Mouse (Mus musculus): ENCODE data around the gene Serinc3.
"Not testable (repeated sequence)": the region's sequence is repeated elsewhere in the genome, so short reads cannot be mapped to it uniquely, and the experiment has no call there.

Gene Serinc3

GRCm38 (mm10) chr2:163662698-163663221, 17.8 kb upstream of the Serinc3 start:
- DNase-seq: no peak

DNA sequence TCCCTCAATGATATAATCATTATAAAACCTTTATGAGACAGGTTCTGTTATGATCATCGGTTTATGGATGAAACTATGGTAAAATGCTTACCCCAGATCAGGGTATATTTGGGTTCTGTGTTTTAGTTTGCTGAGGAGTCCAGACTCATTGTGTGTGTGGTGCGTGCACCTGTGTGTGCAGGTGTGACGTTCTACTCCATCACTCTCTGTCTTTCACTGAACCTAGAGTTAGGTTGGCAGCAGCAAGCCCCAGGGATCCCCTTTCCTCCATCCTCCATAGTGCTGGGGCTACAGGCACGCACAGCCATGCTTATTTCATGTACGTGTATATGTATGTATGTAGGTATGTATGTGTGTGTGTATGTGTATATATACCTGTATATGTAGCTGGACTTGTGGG, 17.1 kb upstream of the Serinc3 start:
- DNase-seq: no peak

DNA sequence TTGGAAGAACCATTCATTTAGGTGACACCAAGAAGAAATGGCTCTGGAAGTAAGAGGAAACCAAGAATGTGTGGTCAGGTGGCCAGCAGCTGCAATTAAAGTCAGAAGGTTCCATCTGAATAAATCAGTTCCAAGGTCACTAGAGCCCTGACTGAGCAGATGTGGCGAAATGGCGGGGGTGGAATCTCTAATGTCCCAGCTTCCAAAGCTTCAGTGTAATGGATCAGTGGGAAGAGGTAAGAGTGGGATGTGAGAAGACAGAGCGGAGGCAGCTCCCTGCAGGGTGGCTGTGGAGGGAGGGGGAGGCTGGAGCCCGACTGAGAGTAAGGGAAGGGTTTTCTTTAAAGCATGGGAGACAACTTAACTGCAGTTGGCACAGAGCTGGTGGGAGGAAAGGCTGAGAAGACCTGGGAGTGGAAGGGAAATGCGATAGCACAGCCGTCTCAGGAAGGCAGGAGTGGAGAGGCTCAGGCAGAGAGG, 16.5 kb upstream of the Serinc3 start:
- peak; percentile 42 to 53 for DNase-seq

GRCm38 (mm10) chr2:163660103-163660701, 15.3 kb upstream of the Serinc3 start:
- DNase-seq: no peak

GRCm38 (mm10) chr2:163659431-163659830, 14.5 kb upstream of the Serinc3 start:
- DNase-seq: no peak

DNA sequence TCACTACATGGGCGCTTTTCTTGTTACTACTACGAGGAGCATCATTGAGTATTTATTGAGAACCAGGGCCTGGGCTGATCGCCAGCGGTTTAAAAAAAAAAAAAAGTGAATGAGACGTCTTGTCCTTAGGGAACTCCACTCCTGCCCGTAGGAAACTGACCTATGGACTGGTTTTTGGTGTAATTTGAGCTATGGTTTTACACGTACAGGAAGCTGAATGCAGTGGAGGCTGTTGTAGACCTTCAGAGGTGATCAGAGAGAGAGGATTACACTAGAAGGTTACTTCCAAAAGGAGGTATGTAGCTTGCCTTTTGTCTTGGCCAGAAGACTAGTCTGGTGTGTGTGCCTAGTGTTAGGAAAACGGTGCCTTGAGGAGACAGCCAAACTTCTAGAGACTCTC, 14.0 kb upstream of the Serinc3 start:
- peak; percentile 59 to 64 for DNase-seq

GRCm38 (mm10) chr2:163657975-163658886, 13.3 kb upstream of the Serinc3 start, which contains the start of gene Pkig:
Pkig (plus strand) TSS chr2:163658386.
- peak; percentile 79 to 94 for DNase-seq

DNA sequence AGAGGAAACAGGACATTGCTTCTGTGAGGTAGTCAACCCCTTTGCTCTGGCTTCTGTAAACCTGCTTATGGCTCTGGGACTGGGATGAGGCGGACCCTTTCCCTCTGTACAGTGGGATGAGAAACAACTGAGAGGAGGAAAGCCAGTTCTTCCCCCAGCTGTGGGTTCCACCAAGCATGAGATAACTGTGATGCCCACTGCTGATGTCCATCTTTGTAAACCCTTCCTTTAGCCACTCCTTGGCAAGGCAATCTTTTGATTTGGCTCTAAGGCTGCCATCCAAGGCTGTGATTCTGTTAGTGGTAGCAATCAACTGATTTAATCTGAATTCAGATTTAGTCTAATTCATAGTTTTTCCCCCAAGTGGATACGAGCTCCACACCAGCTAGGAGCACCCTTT, 12.6 kb upstream of the Serinc3 start:
- no peak for DNase-seq

DNA sequence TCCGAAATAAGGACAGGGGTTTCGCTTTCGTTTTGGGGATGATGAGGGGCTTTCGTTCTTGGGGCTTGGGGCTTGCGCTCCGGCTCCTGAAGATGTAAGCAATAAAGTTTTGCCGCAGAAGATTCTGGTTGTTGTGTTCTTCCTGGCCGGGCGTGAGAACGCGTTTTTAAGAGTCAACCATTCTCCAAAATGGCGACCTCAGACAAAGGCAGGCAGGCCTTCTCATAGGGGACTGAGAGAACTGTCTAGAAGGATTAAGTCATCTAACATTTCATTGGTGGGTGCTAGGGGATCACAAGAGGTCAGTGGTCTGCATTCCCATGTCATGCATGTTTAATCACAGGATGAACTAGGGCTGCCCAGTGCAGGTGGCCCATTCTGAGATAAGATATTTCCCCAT, 10.8 kb upstream of the Serinc3 start:
- not testable (repeated sequence) for DNase-seq

DNA sequence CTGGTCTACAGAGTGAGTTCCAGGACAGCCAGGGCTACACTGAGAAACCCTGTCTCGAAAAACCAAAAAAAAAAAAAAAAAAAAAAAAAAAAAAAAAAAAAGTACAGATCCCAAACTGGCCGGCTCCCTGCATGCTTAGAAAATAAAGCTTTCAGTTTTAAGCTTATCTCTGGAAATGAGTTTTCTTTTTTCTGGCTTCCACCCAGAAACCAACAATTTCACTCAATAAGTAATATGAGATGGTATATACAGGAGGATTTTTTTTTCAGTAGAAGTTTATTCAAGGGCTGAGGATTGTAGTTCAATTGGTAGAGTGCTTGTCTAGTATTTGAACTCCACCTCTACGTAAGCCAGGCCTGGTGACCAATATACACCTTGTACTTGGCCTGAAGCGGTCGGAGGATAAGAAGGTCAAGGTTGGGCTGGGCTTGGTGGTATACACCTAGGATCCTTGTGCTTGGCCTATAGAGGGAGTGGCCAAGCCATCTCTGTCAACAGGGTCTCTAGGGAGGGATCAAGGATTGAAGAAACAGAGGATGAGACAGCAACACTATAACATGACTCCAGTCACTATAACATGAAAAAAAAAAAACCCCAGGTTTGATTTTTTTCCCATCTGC, 1.6 kb upstream of the Serinc3 start:
- no peak for DNase-seq

DNA sequence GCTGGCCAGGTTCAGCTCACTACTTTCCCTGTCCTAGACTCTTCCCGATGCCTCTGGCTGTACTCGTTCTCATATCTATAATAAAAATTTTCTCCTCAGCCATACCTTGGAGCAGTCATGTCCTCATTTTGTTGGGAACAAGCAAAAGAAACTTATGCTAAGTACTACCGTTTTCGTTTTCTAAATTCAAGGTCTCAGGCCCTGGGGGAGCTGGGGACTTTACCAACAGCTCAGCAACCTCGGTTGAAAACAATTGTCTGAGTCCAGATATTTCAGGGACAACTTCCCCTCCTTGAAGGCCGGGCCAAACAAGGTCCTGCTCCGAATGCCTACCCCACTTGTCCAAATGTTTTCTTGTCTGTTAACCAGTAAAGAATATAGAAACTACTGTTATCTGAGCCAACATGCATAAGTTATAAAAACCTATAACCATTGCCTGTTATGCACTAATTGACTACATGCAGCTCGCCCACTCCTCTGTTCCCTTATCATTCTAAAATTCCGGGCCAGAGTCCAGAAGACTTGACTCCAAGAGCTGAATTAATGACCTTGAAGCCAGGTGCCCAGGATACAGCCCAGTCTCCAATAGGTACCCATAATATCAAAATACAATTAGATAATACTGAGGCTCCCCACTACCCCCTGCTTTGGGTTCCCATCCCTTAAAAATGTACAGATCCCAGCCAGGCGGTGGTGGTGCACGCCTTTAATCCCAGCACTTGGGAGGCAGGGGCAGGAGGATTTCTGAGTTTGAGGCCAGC, 949 bp upstream of the Serinc3 start:
- DNase-seq: no peak

DNA sequence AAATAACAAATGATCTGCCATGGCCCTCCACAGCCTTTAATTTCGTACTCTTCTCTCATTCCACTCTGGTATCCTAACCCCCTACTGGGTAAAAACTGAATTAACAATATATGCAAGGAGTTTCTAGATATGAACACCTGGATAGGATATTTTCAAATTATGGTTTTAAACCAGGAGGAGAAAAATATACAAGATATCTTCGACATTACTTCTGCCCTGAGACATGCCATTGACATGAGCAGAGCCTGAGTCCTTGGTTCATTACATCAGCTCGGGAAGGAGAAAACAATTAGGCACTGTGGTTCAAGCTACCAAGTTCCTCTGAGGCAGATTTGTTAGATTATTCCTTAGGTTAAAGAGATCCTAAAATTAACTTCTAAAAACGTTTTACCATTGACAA, 884 bp downstream of the Serinc3 start:
- no peak for DNase-seq

- DNase-seq: no peak
These were observed 1.4 kb downstream of the Serinc3 start for GRCm38 (mm10) chr2:163643576-163643971.

GRCm38 (mm10) chr2:163642685-163643575, 2.0 kb downstream of the Serinc3 start:
- DNase-seq: peak; percentile 79 to 88

GRCm38 (mm10) chr2:163641681-163642080, 3.2 kb downstream of the Serinc3 start:
- DNase-seq: no peak

- DNase-seq: no peak
These were observed 4.4 kb downstream of the Serinc3 start for GRCm38 (mm10) chr2:163640493-163640892.

DNA sequence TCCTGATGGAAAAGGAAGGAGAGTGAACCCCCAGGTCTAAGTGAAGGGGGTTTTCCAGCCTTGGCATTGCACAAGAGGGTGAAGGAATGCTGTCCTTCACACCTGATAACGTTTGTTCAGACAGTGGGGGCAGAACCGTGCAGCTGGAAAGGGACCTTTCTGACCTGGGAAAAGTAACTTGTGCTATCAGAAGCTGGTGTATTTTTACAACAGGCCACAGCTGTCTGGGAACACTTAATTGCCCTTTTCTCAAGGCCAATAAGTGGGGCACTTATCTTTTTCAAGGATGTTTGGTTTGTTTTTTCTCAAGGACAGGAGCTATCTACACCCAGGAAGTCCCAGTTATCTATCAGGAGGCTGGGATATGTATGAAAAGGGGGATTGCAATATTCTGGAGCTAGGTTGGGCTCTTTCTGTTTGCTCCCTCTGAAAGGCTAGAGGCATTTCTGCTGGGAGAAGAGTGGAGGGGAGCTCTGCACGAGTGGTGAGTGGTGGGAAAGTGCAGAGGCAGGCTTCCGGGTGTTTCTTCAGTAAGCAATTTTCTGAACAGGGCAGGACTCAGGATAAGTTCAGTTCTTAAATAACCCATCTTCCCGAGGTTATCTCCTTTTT, 7.2 kb downstream of the Serinc3 start:
- no peak for DNase-seq

- no peak for DNase-seq
These were observed 8.9 kb downstream of the Serinc3 start for GRCm38 (mm10) chr2:163636057-163636456.

GRCm38 (mm10) chr2:163634211-163634610, 10.7 kb downstream of the Serinc3 start:
- DNase-seq: no peak

GRCm38 (mm10) chr2:163631715-163632114, 13.2 kb downstream of the Serinc3 start:
- no peak for DNase-seq

DNA sequence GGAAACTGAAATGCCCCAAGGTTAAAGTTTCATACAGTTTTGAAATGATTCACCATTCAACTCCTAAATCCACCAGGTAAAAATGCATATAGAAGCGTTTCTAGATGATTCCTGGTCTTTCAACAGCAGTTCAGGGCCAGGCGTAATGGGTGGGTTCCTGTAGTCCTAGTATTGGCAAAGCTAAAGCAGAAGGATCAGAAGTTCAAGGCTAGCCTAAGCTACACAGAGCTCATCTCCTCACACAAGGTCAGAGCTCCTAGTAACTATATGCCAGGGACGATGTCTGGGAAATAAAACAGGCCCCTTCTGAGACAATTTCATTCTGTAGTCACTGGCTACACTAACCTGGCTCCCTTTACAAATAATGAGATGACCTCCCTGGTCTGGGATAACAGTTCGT, 13.7 kb downstream of the Serinc3 start:
- DNase-seq: no peak
